Mouse (Mus musculus): ENCODE measurements around the gene Iqcd. TPM values are rescaled to one million over a fixed set of nuclear protein-coding genes. Genes with fewer than 3 reads are reported as not detected.

The Iqcd gene
- polyA plus RNA-seq (2017; shearing (Covaris generic)): 1 to 10 TPM in 1 of 2 experiments, under 1 TPM in 1; 0.43 to 1.9 TPM

DNA sequence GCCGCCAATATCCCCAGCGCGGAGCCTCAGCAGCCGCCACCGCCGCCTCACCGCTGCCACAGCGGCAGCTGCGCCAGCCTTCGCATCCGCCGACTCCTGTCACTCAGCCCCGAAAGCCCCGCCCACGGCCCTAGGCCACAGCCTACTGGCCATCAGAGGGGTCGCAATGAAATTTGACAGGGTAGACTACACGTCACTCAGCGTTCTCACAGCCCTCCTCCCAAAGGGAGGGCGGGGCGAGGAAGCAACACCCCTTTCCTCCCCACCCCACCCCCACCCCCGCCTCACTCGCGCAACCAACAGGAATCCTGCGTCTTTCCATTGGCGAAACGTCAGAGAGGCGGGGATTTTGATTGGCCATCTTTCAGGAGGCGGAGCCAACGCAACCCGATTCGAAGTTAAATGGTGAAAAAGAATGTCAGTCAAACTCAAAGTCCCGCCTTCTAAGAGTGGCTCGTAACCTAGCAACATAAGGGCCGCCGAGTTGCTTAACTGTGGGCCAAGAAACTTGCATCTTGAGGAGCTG lies at the start of gene Iqcd, which contains the start of gene Tpcn1:
TSS of gene Iqcd (plus strand) at position 448 of the 526 bp plus-strand sequence.
TSS of gene Tpcn1 (minus strand) at position 105 of the 526 bp plus-strand sequence.

DNA sequence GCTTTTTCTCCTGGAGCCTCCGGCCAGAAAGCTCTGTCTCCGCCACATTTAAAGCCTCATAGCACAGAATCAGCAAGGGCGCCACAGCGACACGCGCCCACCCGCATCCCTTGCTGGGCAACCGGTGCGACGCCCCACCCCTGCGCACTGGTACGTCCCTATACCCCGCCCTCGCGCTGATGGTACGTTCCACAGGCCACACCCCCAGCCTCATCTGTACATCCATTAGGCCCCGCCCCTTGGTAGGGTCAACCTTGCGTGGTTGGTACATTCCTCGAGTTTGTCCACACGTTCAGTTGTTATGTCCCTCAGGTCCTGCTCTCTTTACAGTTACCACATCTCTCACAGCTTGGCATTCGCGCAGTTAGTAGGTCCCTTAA lies 23.6 kb downstream of the Iqcd start, which contains the start of the genes Rita1 and Ddx54:
TSS of gene Rita1 (minus strand) at position 148 of the 380 bp plus-strand sequence.
TSS of gene Ddx54 (plus strand) at position 298 of the 380 bp plus-strand sequence.

DNA sequence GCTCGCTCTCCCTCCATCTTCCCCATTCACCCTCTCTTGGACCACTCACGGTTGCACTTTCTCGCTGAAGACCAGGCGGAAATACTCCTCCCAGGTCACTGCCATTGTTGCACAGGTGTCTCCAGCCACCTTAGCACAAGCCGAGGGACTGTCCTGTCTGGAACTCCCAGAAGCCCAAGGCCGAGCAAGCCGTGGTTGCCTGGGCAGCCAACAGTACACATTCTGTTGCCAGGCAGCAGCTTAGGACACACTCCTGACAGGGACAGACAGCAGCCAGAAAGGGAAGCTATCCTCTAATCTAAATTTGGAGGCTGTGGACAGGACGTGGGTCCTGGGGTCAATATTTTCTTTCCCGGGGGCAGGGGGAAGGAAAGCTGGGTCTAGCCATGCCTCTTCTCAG lies 45.3 kb downstream of the Iqcd start, which contains the start of gene Cfap73:
TSS of gene Cfap73 (minus strand) at position 105 of the 400 bp plus-strand sequence.

DNA sequence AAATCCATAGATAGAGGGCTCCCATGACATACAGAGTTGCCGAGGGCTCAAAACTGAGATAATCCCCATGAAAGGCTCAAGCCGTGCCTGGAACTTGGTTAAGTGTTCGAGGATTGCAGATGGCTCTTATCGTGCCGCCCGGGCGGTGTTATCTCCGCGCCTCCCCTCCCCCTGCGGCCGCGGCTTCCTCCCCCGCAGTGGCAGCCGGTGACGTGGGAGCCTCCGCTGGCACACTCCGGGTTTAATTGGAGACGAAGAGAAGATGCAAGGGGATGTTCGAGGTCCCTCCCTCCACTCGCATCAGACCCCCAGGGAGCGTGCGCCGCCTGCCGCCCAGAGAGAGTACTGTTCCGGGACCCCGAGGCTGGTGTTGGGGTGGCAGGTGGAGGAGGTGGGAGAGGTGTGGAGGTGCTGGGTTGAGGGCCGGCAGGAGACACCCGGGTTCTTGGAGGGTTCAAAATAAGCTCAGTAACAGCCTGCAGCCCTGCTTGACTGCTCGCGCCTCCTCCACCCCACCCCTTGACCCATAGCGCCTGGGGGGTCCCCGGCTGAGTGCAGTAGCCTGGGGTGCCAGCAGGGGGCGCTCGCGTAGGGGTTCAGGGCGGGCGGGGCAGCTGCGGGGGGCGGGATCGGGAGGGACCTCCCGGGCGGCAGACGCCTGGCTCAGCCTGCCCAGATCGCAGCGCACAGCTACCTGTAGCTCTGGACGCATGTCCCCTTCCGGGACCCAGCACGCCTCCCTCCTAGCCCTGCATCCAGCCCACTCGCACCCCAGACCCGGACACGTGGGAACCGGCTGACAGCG lies 60.0 kb downstream of the Iqcd start, which contains the start of gene Rasal1:
TSS of gene Rasal1 (plus strand) at position 244 of the 805 bp plus-strand sequence.

Other genes starting within 250 kb of the Iqcd start
- gene Lhx5, start 157.3 kb upstream of the Iqcd start, polyA plus RNA-seq (2017; shearing (Covaris generic)): under 1 TPM in 1 of 2 experiments, not detected in 1; 0.33 TPM
- not detected for gene Sdsl, start 116.2 kb upstream of the Iqcd start, polyA plus RNA-seq (2017; shearing (Covaris generic))
- not detected for gene Sds, start 112.5 kb upstream of the Iqcd start, polyA plus RNA-seq (2017; shearing (Covaris generic))
- gene Plbd2, start 85.4 kb upstream of the Iqcd start, polyA plus RNA-seq (2017; shearing (Covaris generic)): 10 to 100 TPM; 24.9 to 30.8 TPM
- 10 to 100 TPM; 10.0 to 17.2 TPM for gene Slc8b1, start 77.8 kb upstream of the Iqcd start, polyA plus RNA-seq (2017; shearing (Covaris generic))
- 10 to 100 TPM; 14.1 to 21.5 TPM for gene Tpcn1, start 343 bp upstream of the Iqcd start, polyA plus RNA-seq (2017; shearing (Covaris generic))
- gene Rita1, start 23.6 kb downstream of the Iqcd start, polyA plus RNA-seq (2017; shearing (Covaris generic)): 1 to 10 TPM; 2.6 to 3.1 TPM
- gene Ddx54, start 23.7 kb downstream of the Iqcd start, polyA plus RNA-seq (2017; shearing (Covaris generic)): 10 to 100 TPM; 45.8 to 62.9 TPM
- gene Cfap73, start 45.2 kb downstream of the Iqcd start, polyA plus RNA-seq (2017; shearing (Covaris generic)): under 1 TPM in 1 of 2 experiments, not detected in 1; 0.18 TPM
- 10 to 100 TPM; 11.4 to 15.4 TPM for gene Rasal1, start 59.8 kb downstream of the Iqcd start, polyA plus RNA-seq (2017; shearing (Covaris generic))
- 100 to 1,000 TPM; 117 to 164 TPM for gene Dtx1, start 122.9 kb downstream of the Iqcd start, polyA plus RNA-seq (2017; shearing (Covaris generic))
- 1 to 10 TPM; 1.5 to 5.5 TPM for gene Oas2, start 160.8 kb downstream of the Iqcd start, polyA plus RNA-seq (2017; shearing (Covaris generic))
- gene Oas3, start 188.6 kb downstream of the Iqcd start, polyA plus RNA-seq (2017; shearing (Covaris generic)): 10 to 100 TPM in 1 of 2 experiments, 1 to 10 TPM in 1; 3.5 to 24.9 TPM
- gene Oas1e, start 206.5 kb downstream of the Iqcd start, polyA plus RNA-seq (2017; shearing (Covaris generic)): not detected
- gene Oas1c, start 223.5 kb downstream of the Iqcd start, polyA plus RNA-seq (2017; shearing (Covaris generic)): 10 to 100 TPM; 12.6 to 13.1 TPM